Mouse (Mus musculus) lung, embryonic 15.5 days (tissue): ENCODE results near the gene Gramd1c. TPM values are rescaled to one million over a fixed set of nuclear protein-coding genes. Genes with fewer than 3 reads are reported as not detected.

Experiments used
- ATAC-seq: fragments of 200-750 bp; cut with Nextera tagmentation; 2 replicates; pipeline ENCODE4 v1.8.0; 2017; ENCODE audit warnings: moderate number of reproducible peaks, borderline replicate concordance; ENCODE audit not compliant: low FRiP score, low TSS enrichment; ENCODE audit errors: extremely low read depth
- H3K27ac ChIP-seq: fragments of 300-500 bp; sonication (generic); 2 replicates; pipeline ENCODE4 v1.5.1; 2015; ENCODE audit warnings: moderate library complexity, mild to moderate bottlenecking, inconsistent platforms
- H3K27me3 ChIP-seq: fragments of 300-500 bp; sonication (generic); 2 replicates; pipeline ENCODE4 v1.6.1; 2015; ENCODE audit warnings: inconsistent platforms
- H3K36me3 ChIP-seq: fragments of 300-500 bp; sonication (generic); 2 replicates; pipeline ENCODE4 v1.6.1; 2015; ENCODE audit warnings: inconsistent platforms
- H3K4me1 ChIP-seq: fragments of 300-500 bp; sonication (generic); 2 replicates; pipeline ENCODE4 v1.6.1; 2015; ENCODE audit warnings: inconsistent platforms
- H3K4me2 ChIP-seq: fragments of 300-500 bp; sonication (generic); 2 replicates; pipeline ENCODE4 v1.6.1; 2015; ENCODE audit warnings: inconsistent platforms, mild to moderate bottlenecking, moderate library complexity
- H3K4me3 ChIP-seq: fragments of 300-500 bp; sonication (generic); 2 replicates; pipeline ENCODE4 v1.5.1; 2015; ENCODE audit warnings: mild to moderate bottlenecking, inconsistent platforms
- H3K9ac ChIP-seq: fragments of 300-500 bp; sonication (generic); 2 replicates; pipeline ENCODE4 v1.6.1; 2015; ENCODE audit warnings: inconsistent platforms
- H3K9me3 ChIP-seq: fragments of 300-500 bp; sonication (generic); 2 replicates; pipeline ENCODE4 v1.6.1; 2016; ENCODE audit warnings: inconsistent platforms
- WGBS: fragments of 180-500 bp; shearing (Covaris S2); methylation state at CpG from one replicate; pipeline ENCODE4 v1.1.7; 2015; 5-methylcytosine and 5-hydroxymethylcytosine counted together
- polyA plus RNA-seq: library from polyadenylated mRNA; unstranded; fragments of >200 nt; fragmentation: Nextera tagmentation; extraction: Ambion mirVana; gene quantifications from 2 replicates; pipeline ENCODE4 v1.2.1, GENCODE M21; 2015

Gene Gramd1c
- polyA plus RNA-seq, 1 experiment from 2014 or later, result 7.0 TPM

DNA sequence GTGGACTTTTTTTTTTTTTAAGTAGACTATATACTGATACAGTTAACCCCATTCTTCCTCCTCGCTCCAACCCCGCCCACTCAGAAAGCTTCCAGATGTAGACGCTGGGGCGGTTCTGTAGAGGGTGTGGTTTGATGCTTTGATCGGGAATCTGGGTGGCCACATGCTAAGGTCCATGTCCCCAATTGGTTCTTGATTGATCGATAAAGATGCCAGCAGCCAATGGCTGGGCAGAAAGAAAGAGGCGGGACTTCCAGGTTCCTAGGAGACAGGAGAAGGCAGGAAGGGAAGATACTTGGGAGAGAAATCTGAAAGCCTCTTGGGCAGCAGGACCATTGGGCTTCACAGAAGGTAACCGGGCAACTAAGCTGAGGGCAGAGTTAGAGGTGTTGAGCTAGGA, 7.4 kb downstream of the Gramd1c start:
- 63% methylated on average over 8 of the region's 8 CpGs for WGBS
- H3K9ac ChIP-seq, result no peak overlapping the region
- no peak overlapping the region for H3K4me2 ChIP-seq
- H3K9me3 ChIP-seq, result no peaks in the 10 kb centered on the region
- no peaks in the 10 kb centered on the region for H3K27me3 ChIP-seq
- no peak overlapping the region for H3K27ac ChIP-seq
- no peaks in the 10 kb centered on the region for H3K36me3 ChIP-seq
- H3K4me1 ChIP-seq, result no peaks in the 10 kb centered on the region
- ATAC-seq, result no peak
- H3K4me3 ChIP-seq, result no peak overlapping the region

DNA sequence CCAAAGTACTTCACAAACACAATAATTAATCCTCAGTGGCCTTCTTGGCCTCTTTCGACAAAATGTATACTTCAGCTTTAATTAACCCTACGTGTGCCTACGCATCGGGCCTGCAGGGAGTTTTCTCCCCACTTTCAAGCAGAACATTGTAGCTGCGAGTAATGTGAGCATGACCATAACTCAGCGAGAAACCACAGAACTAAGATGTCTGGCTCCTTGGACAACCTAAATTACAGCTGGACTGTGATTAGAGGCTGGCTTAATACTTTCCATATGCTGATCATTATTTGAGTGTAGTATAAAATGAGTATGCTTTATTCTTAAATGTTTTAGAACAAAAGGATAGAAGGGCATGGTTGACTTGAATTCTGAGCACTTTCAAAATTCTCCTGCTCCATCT, 9.9 kb downstream of the Gramd1c start:
- no peak for ATAC-seq
- Histone ChIP-seq H3K27ac (no peak overlapping the region), H3K4me3 (no peak overlapping the region), H3K4me2 (no peak overlapping the region), H3K4me1 (no peaks in the 10 kb centered on the region), H3K36me3 (no peaks in the 10 kb centered on the region), H3K27me3 (no peaks in the 10 kb centered on the region), H3K9ac (no peak overlapping the region), H3K9me3 (no peaks in the 10 kb centered on the region)
- 58% methylated on average over 6 of the region's 6 CpGs for WGBS

DNA sequence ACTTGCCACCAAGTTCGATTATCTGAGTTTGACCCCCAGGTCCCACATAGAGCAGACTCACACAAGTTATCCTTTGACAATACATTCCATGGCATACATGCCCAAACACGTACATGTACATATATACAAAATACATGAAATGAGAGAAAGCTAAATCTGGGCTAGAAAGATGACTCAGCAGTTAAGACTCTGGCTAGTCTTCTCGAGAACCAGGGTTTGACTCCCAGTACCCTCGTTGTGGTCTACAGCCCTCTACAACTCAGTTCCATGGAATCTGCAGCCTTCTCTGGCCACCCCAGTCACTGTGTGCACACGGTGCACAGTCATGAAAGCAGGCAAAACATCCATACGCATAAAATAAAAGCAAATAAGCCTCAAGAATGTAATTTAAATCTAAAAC, 10.8 kb downstream of the Gramd1c start:
- 81% methylated on average over 6 of the region's 6 CpGs for WGBS
- no peaks in the 10 kb centered on the region for H3K36me3 ChIP-seq
- no peak overlapping the region for H3K27ac ChIP-seq
- no peaks in the 10 kb centered on the region for H3K27me3 ChIP-seq
- H3K9me3 ChIP-seq, result no peaks in the 10 kb centered on the region
- H3K4me3 ChIP-seq, result no peak overlapping the region
- no peak overlapping the region for H3K4me2 ChIP-seq
- ATAC-seq, result no peak
- H3K9ac ChIP-seq, result no peak overlapping the region
- H3K4me1 ChIP-seq, result no peaks in the 10 kb centered on the region

DNA sequence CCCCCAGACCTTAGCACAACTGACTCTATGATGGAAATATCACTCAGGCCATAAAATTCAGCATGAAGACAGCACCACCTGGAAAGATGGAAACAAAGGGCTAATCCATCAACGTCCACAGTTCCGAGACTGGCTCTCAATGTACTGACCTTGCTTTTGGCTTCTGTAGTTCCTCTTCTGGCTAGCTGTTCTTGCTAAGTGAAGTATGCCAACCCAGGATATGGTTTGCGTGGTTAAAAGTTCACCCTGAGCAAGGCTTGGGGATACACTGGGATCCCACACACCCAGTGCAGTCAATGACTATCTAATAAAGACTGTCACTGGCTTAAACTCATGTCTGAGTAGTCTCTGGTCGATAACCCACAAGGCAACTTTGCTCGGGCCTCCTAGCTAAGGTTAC, 13.0 kb downstream of the Gramd1c start:
- H3K4me1 ChIP-seq, result no peaks in the 10 kb centered on the region

DNA sequence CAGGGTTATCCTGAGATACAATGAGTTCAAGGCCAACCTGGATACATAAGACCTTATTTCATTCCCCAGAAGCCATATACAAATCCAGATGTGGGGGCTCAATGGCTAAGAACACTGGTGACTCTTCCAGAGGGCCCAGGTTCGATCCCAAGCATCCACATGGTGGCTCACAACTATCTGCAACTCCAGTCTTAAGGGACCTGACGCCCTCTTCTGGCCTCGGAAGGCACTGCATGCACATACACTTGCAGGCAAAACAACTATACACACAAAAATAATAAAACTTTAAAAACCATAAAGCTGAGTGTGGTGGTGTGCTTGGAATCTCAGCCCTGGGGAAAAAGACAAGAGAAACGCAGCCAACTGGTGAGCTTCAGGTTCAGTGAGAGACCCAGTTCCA, 24.0 kb downstream of the Gramd1c start:
- Histone ChIP-seq H3K36me3 (no peaks in the 10 kb centered on the region), H3K27me3 (no peaks in the 10 kb centered on the region), H3K4me3 (no peak overlapping the region), H3K4me1 (no peaks in the 10 kb centered on the region), H3K4me2 (no peak overlapping the region), H3K27ac (no peak overlapping the region), H3K9ac (no peak overlapping the region), H3K9me3 (no peaks in the 10 kb centered on the region)
- 87% methylated on average over 4 of the region's 4 CpGs for WGBS
- no peak for ATAC-seq

More for the DNA sequence above, 13.0 kb downstream of the Gramd1c start:
- H3K27me3 ChIP-seq, result no peaks in the 10 kb centered on the region
- no peak overlapping the region for H3K4me3 ChIP-seq
- no peak overlapping the region for H3K9ac ChIP-seq
- H3K4me2 ChIP-seq, result no peak overlapping the region
- WGBS, result 68% methylated on average over 5 of the region's 5 CpGs
- no peak for ATAC-seq
- no peaks in the 10 kb centered on the region for H3K36me3 ChIP-seq
- no peaks in the 10 kb centered on the region for H3K9me3 ChIP-seq
- no peak overlapping the region for H3K27ac ChIP-seq

DNA sequence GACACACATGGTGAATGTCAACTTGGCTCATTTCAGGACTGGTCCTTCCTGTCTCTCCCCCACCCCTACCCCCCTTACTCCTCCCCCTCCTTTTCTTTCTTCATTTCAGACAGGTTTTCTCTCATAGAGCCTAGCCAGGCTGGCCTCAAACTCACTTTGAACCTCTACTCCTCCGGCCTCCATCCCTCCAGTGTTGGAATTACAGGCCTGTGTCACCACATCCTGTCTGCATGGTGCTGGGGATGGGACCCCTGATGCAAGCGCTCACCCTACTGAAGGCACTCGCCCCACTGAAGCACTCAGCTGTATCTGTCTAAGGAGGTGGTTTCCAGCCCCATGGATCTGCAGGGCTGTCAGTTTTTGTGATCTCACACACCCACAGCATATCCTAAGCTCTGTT, 27.9 kb downstream of the Gramd1c start:
- Histone ChIP-seq H3K27ac (no peak overlapping the region), H3K27me3 (no peaks in the 10 kb centered on the region), H3K4me2 (no peak overlapping the region), H3K36me3 (no peaks in the 10 kb centered on the region), H3K9me3 (no peaks in the 10 kb centered on the region), H3K4me1 (no peaks in the 10 kb centered on the region), H3K9ac (no peak overlapping the region), H3K4me3 (no peak overlapping the region)
- WGBS, result 68% methylated on average over 3 of the region's 3 CpGs
- no peak for ATAC-seq

DNA sequence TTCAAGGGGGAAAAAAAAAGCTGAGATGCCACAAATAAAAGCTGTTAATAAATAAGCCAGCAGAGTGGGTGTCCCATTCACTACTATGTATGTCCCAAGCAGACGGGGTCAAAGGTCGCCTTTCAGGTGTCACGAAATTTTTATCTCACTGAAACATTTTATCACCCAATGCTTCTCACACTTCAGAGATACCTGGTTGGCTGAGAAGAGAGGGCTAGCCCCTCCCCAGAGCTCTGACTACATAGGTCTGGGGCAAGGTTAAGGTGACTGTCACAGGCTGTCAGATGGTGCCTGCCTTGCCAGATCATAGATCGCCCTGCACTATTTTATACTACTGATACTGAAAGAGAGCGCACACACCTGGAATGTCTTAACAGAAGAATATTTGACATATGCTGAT, 29.8 kb downstream of the Gramd1c start:
- 67% methylated on average over 5 of the region's 5 CpGs for WGBS
- Histone ChIP-seq H3K4me1 (no peaks in the 10 kb centered on the region), H3K36me3 (no peaks in the 10 kb centered on the region), H3K4me2 (no peak overlapping the region), H3K27me3 (no peaks in the 10 kb centered on the region), H3K4me3 (no peak overlapping the region), H3K9me3 (no peaks in the 10 kb centered on the region), H3K9ac (no peak overlapping the region), H3K27ac (no peak overlapping the region)
- no peak for ATAC-seq

DNA sequence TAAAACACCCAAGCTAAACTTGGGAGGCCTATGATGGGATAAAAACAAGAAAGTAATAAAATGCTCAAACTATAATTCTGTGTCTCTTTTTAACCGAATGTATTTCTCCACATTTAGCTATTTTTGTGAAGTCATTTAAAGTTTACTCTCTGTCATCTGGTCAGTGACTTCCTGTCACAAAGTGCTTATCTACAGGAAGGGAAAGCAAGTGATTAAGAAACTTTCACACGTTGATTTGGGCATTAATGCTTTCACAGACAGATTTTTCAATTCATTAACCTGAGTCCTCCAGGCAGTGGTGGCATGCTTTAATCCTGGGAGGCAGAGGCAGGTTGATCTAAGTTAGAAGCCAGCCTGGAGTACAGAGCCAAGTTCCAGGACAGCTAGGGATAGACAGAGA, 33.9 kb downstream of the Gramd1c start:
- Histone ChIP-seq H3K4me2 (no peak overlapping the region), H3K9me3 (no peaks in the 10 kb centered on the region), H3K36me3 (no peaks in the 10 kb centered on the region), H3K9ac (no peak overlapping the region), H3K4me3 (no peak overlapping the region), H3K27ac (no peak overlapping the region), H3K27me3 (no peaks in the 10 kb centered on the region), H3K4me1 (no peaks in the 10 kb centered on the region)
- ATAC-seq, result no peak
- WGBS, result 19% methylated on average over 2 of the region's 2 CpGs

DNA sequence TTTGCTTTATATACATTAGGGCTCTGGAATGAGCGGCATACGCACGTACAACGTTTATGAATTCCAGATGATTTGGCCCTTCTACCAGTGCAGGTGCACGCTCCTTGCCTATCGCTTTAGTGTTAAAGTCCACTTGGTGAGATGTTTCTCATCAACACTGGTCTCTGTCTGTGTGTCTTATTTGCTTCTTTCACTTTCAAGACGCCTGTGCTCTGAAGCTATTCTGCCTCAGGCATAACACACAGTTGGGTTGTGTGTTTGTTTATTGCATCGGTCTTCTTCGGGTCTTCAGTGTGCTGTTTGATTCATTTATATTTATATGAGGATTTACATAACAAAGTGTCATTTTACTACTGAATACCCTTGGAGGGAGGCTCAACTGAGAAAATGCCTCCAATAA, 36.3 kb downstream of the Gramd1c start:
- no peak for ATAC-seq
- no peak overlapping the region for H3K27ac ChIP-seq
- no peaks in the 10 kb centered on the region for H3K4me1 ChIP-seq
- H3K4me3 ChIP-seq, result no peak overlapping the region
- no peaks in the 10 kb centered on the region for H3K36me3 ChIP-seq
- no peak overlapping the region for H3K4me2 ChIP-seq
- no peaks in the 10 kb centered on the region for H3K9me3 ChIP-seq
- 69% methylated on average over 9 of the region's 9 CpGs for WGBS
- no peaks in the 10 kb centered on the region for H3K27me3 ChIP-seq
- no peak overlapping the region for H3K9ac ChIP-seq

DNA sequence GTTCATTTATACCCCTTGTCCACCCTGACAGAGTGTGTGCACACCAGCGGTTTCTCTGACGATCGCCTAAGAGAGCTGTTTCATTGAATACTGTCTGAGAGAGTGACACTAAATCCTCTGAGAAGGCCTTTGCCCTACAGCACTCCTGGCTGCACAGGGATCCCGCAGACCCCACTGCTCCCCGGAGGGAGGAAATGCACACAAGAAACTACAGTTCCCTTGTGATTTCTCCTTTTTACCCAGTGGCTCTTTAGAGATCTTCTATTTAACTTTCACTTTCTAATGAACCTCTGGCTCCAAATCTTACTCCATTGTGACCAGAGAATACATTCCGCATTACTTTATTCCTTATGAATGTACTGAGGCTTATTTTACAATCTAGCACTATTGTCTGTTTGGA, 36.9 kb downstream of the Gramd1c start:
- no peak for ATAC-seq

DNA sequence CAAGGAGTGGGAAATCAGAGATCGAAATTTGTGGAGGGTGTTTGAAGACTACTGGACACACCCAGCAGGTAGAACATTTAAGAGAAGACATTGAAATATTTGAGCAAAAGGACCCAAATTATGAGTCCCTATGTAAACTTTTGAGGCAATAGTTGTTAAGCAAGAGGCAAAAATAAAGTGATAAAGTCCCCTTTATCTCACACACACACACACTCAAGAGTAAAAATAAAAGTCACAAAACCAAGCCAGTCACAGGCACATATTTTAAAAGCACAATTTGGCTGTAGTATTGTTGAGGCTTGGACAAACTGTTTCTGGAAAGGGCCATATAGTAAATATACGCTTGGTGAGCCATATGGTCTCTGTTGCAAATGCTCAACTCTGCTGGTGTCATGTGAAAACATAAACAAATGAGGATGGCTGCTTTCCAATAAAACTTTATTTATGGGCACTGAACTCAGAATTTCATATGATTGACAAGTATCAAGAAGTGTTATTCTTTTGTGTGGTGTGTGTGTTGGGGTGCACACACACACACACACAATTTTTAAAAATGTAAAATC, 44.1 kb downstream of the Gramd1c start:
- 59% methylated on average over 2 of the region's 2 CpGs for WGBS
- H3K9ac ChIP-seq, result no peak overlapping the region
- no peaks in the 10 kb centered on the region for H3K27me3 ChIP-seq
- peak; percentile 11; the same call in 1 of the 2 replicates for ATAC-seq
- no peak overlapping the region; the same call in 1 of the 2 replicates for H3K27ac ChIP-seq
- H3K9me3 ChIP-seq, result no peaks in the 10 kb centered on the region
- H3K4me1 ChIP-seq, result peaks cover 13% of the 10 kb centered on the region
- no peak overlapping the region for H3K4me3 ChIP-seq
- no peak overlapping the region for H3K4me2 ChIP-seq
- no peaks in the 10 kb centered on the region for H3K36me3 ChIP-seq

More for the DNA sequence above, 36.9 kb downstream of the Gramd1c start:
- no peaks in the 10 kb centered on the region for H3K36me3 ChIP-seq
- no peak overlapping the region for H3K4me3 ChIP-seq
- no peak overlapping the region for H3K9ac ChIP-seq
- no peaks in the 10 kb centered on the region for H3K4me1 ChIP-seq
- no peaks in the 10 kb centered on the region for H3K27me3 ChIP-seq
- H3K9me3 ChIP-seq, result no peaks in the 10 kb centered on the region
- no peak overlapping the region for H3K27ac ChIP-seq
- no peak overlapping the region for H3K4me2 ChIP-seq
- WGBS, result 68% methylated on average over 6 of the region's 6 CpGs

DNA sequence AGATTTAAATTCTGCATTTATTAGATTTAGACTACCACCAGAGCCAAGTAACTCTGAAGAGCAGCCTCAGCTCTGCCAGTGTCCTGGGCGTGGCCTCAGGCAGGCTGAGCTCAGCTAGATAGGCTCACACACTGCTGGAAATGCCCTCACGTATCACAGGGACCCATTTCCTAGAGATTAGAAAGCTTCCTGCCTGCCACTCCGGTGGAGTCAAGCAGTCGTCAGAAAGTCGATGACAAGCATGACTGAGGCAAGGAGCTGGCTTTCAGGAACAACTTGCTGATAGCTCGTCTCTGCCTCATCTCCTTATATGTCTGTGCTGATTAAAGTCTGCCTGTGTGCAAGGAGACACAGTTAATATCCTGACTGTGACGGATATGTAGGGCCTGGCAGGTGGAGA, 44.8 kb downstream of the Gramd1c start:
- H3K9me3 ChIP-seq, result no peaks in the 10 kb centered on the region
- ATAC-seq, result no peak
- no peak overlapping the region for H3K4me3 ChIP-seq
- no peak overlapping the region for H3K27ac ChIP-seq
- H3K36me3 ChIP-seq, result no peaks in the 10 kb centered on the region
- no peaks in the 10 kb centered on the region for H3K27me3 ChIP-seq
- H3K9ac ChIP-seq, result no peak overlapping the region
- peaks cover 13% of the 10 kb centered on the region for H3K4me1 ChIP-seq
- WGBS, result 26% methylated on average over 7 of the region's 7 CpGs
- peak overlapping the region; percentile 18; the same call in 1 of the 2 replicates for H3K4me2 ChIP-seq

DNA sequence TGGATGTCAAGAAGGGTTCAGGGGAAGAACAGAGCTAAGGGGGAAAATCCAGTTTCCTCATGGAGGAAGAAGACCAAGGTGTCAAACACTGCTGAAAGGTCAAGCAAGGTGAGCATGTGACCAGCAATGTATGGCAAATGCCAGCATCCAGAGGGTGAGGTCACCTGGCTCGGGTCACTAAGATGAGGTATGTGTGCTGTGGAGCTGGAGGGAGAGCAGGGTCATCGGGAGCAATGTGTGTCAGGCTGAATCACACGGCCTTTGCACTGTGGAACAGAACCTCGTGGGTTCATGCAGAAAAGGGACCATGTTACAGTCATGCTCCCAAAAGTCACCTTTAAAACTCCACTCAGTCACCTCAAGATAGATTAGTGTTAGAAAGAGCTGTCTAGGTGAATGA, 45.4 kb downstream of the Gramd1c start:
- no peak for ATAC-seq
- no peaks in the 10 kb centered on the region for H3K9me3 ChIP-seq
- H3K4me3 ChIP-seq, result no peak overlapping the region
- no peaks in the 10 kb centered on the region for H3K36me3 ChIP-seq
- H3K27ac ChIP-seq, result no peak overlapping the region
- no peak overlapping the region for H3K4me2 ChIP-seq
- no peak overlapping the region for H3K9ac ChIP-seq
- 82% methylated on average over 4 of the region's 4 CpGs for WGBS
- peaks cover 13% of the 10 kb centered on the region for H3K4me1 ChIP-seq
- H3K27me3 ChIP-seq, result no peaks in the 10 kb centered on the region
